Mouse (Mus musculus) hindbrain, embryonic 13.5 days (tissue): ENCODE data around the gene Serpinf1. TPM values are rescaled to one million over a fixed set of nuclear protein-coding genes. Genes with fewer than 3 reads are reported as not detected.

ENCODE experiments used
- ATAC-seq: fragments of 200-750 bp; cut with Nextera tagmentation; 2 replicates; pipeline ENCODE4 v1.8.0; 2017; ENCODE audit warnings: moderate TSS enrichment; ENCODE audit not compliant: low FRiP score
- H3K27ac ChIP-seq: fragments of 300-500 bp; sonication (generic); 2 replicates; pipeline ENCODE4 v1.5.1; 2015; ENCODE audit warnings: inconsistent platforms, mild to moderate bottlenecking, moderate library complexity
- H3K27me3 ChIP-seq: fragments of 300-500 bp; sonication (generic); 2 replicates; pipeline ENCODE4 v1.6.1; 2015; ENCODE audit warnings: mild to moderate bottlenecking, inconsistent platforms
- H3K36me3 ChIP-seq: fragments of 300-500 bp; sonication (generic); 2 replicates; pipeline ENCODE4 v1.6.1; 2015; ENCODE audit warnings: mild to moderate bottlenecking, inconsistent platforms
- H3K4me1 ChIP-seq: fragments of 300-500 bp; sonication (generic); replicated peaks from 2 replicates; pipeline ENCODE4 v1.6.1; 2015; ENCODE audit warnings: inconsistent platforms
- H3K4me2 ChIP-seq: fragments of 300-500 bp; sonication (generic); 2 replicates; pipeline ENCODE4 v1.6.1; 2015; ENCODE audit warnings: inconsistent platforms, mild to moderate bottlenecking, moderate library complexity
- H3K4me3 ChIP-seq: fragments of 300-500 bp; sonication (generic); 2 replicates; pipeline ENCODE4 v1.5.1; 2015; ENCODE audit warnings: mild to moderate bottlenecking, inconsistent platforms
- H3K9ac ChIP-seq: fragments of 300-500 bp; sonication (generic); 2 replicates; pipeline ENCODE4 v1.6.1; 2015; ENCODE audit warnings: mild to moderate bottlenecking, inconsistent platforms
- H3K9me3 ChIP-seq: fragments of 300-500 bp; sonication (generic); 2 replicates; pipeline ENCODE4 v1.6.1; 2016; ENCODE audit warnings: inconsistent platforms
- WGBS: fragments of 180-500 bp; shearing (Covaris S2); methylation state at CpG from one replicate; pipeline ENCODE4 v1.1.7; 2015; 5-methylcytosine and 5-hydroxymethylcytosine counted together
- polyA plus RNA-seq: library from polyadenylated mRNA; unstranded; fragments of >200 nt; fragmentation: Nextera tagmentation; extraction: Ambion mirVana; gene quantifications from 2 replicates; pipeline ENCODE4 v1.2.1, GENCODE M21; 2015

Gene Serpinf1
- polyA plus RNA-seq, 1 experiment from 2014 or later = 55.4 TPM

GRCm38 (mm10) chr11:75438194-75438593, 15.7 kb upstream of the Serpinf1 start:
- 88% methylated on average over 13 of the region's 13 CpGs for WGBS
- H3K27ac ChIP-seq = no peak overlapping the region
- no peak overlapping the region for H3K9ac ChIP-seq
- H3K36me3 ChIP-seq = peaks cover 32% of the 10 kb centered on the region
- H3K9me3 ChIP-seq = no peaks in the 10 kb centered on the region
- no peak for ATAC-seq
- H3K4me3 ChIP-seq = no peak overlapping the region
- no peak overlapping the region for H3K4me2 ChIP-seq
- H3K4me1 ChIP-seq = 0 out of 2 replicates have a peak, but pooled peaks cover 4% of the 10 kb centered on the region
- no peaks in the 10 kb centered on the region for H3K27me3 ChIP-seq

GRCm38 (mm10) chr11:75434138-75434537, 11.6 kb upstream of the Serpinf1 start:
- WGBS = 88% methylated on average over 5 of the region's 5 CpGs
- H3K4me1 ChIP-seq = no peaks in the 10 kb centered on the region
- H3K27me3 ChIP-seq = no peaks in the 10 kb centered on the region
- H3K27ac ChIP-seq = no peak overlapping the region
- H3K4me2 ChIP-seq = no peak overlapping the region
- H3K9me3 ChIP-seq = no peaks in the 10 kb centered on the region
- H3K4me3 ChIP-seq = no peak overlapping the region
- ATAC-seq = no peak
- no peaks in the 10 kb centered on the region for H3K36me3 ChIP-seq
- H3K9ac ChIP-seq = no peak overlapping the region

- Histone ChIP-seq H3K4me2 (no peak overlapping the region), H3K36me3 (no peaks in the 10 kb centered on the region), H3K4me1 (no peaks in the 10 kb centered on the region), H3K27ac (no peak overlapping the region), H3K9me3 (no peaks in the 10 kb centered on the region), H3K4me3 (no peak overlapping the region), H3K27me3 (no peaks in the 10 kb centered on the region), H3K9ac (no peak overlapping the region)
- WGBS = 68% methylated on average over 11 of the region's 11 CpGs
- ATAC-seq = peak; percentile 46
Measured at GRCm38 (mm10) chr11:75431307-75431706, 8.8 kb upstream of the Serpinf1 start.

- no peak for ATAC-seq
- H3K36me3 ChIP-seq = no peaks in the 10 kb centered on the region
- no peak overlapping the region for H3K4me2 ChIP-seq
- no peak overlapping the region for H3K27ac ChIP-seq
- H3K4me3 ChIP-seq = no peak overlapping the region
- 90% methylated on average over 9 of the region's 9 CpGs for WGBS
- no peaks in the 10 kb centered on the region for H3K27me3 ChIP-seq
- no peak overlapping the region for H3K9ac ChIP-seq
- H3K9me3 ChIP-seq = no peaks in the 10 kb centered on the region
- no peaks in the 10 kb centered on the region for H3K4me1 ChIP-seq
Measured at GRCm38 (mm10) chr11:75429019-75429705, 6.7 kb upstream of the Serpinf1 start.

GRCm38 (mm10) chr11:75424459-75424858, 2.0 kb upstream of the Serpinf1 start:
- 94% methylated on average over 3 of the region's 3 CpGs for WGBS
- Histone ChIP-seq H3K4me2 (no peak overlapping the region), H3K9ac (no peak overlapping the region), H3K4me1 (peaks cover 10% of the 10 kb centered on the region; the same call in 1 of the 2 replicates), H3K9me3 (no peaks in the 10 kb centered on the region), H3K27me3 (no peaks in the 10 kb centered on the region), H3K27ac (no peak overlapping the region), H3K4me3 (no peak overlapping the region), H3K36me3 (no peaks in the 10 kb centered on the region)
- no peak for ATAC-seq

GRCm38 (mm10) chr11:75424033-75424432, 1.5 kb upstream of the Serpinf1 start:
- no peaks in the 10 kb centered on the region for H3K27me3 ChIP-seq
- H3K4me2 ChIP-seq = no peak overlapping the region
- peaks cover 10% of the 10 kb centered on the region; the same call in 1 of the 2 replicates for H3K4me1 ChIP-seq
- H3K9me3 ChIP-seq = no peaks in the 10 kb centered on the region
- no peak for ATAC-seq
- WGBS = 93% methylated on average over 9 of the region's 9 CpGs
- H3K27ac ChIP-seq = no peak overlapping the region
- no peaks in the 10 kb centered on the region for H3K36me3 ChIP-seq
- no peak overlapping the region for H3K4me3 ChIP-seq
- no peak overlapping the region for H3K9ac ChIP-seq

- H3K36me3 ChIP-seq = no peaks in the 10 kb centered on the region
- no peaks in the 10 kb centered on the region for H3K27me3 ChIP-seq
- H3K4me3 ChIP-seq = no peak overlapping the region
- no peak overlapping the region for H3K4me2 ChIP-seq
- H3K9me3 ChIP-seq = no peaks in the 10 kb centered on the region
- WGBS = 89% methylated on average over 3 of the region's 3 CpGs
- no peak for ATAC-seq
- H3K4me1 ChIP-seq = peaks cover 10% of the 10 kb centered on the region; the same call in 1 of the 2 replicates
- no peak overlapping the region for H3K27ac ChIP-seq
- H3K9ac ChIP-seq = no peak overlapping the region
Measured at GRCm38 (mm10) chr11:75423091-75423490, 590 bp upstream of the Serpinf1 start.

GRCm38 (mm10) chr11:75421375-75422012, 1.0 kb downstream of the Serpinf1 start:
- Histone ChIP-seq H3K36me3 (no peaks in the 10 kb centered on the region), H3K4me3 (peak overlapping the region; percentile 20; the same call in 1 of the 2 replicates), H3K9ac (peak overlapping the region; percentile 29; the same call in 1 of the 2 replicates), H3K27me3 (no peaks in the 10 kb centered on the region), H3K27ac (no peak overlapping the region), H3K4me2 (peak overlapping the region; percentile 27; the same call in 1 of the 2 replicates), H3K9me3 (no peaks in the 10 kb centered on the region), H3K4me1 (peaks cover 10% of the 10 kb centered on the region; the same call in 1 of the 2 replicates)
- no peak for ATAC-seq
- WGBS = 31% methylated on average over 6 of the region's 6 CpGs

- ATAC-seq = no peak
- Histone ChIP-seq H3K9me3 (no peaks in the 10 kb centered on the region), H3K36me3 (no peaks in the 10 kb centered on the region), H3K4me3 (no peak overlapping the region), H3K9ac (peak overlapping the region; percentile 19; the same call in 1 of the 2 replicates), H3K27me3 (no peaks in the 10 kb centered on the region), H3K27ac (no peak overlapping the region), H3K4me2 (peak overlapping the region; percentile 27; the same call in 1 of the 2 replicates), H3K4me1 (peaks cover 10% of the 10 kb centered on the region; the same call in 1 of the 2 replicates)
- WGBS = 66% methylated on average over 5 of the region's 5 CpGs
Measured at GRCm38 (mm10) chr11:75420810-75421374, 1.6 kb downstream of the Serpinf1 start.

GRCm38 (mm10) chr11:75420037-75420436, 2.5 kb downstream of the Serpinf1 start:
- no peak overlapping the region for H3K4me3 ChIP-seq
- no peak overlapping the region for H3K27ac ChIP-seq
- peaks cover 10% of the 10 kb centered on the region; the same call in 1 of the 2 replicates for H3K4me1 ChIP-seq
- ATAC-seq = no peak
- no peaks in the 10 kb centered on the region for H3K36me3 ChIP-seq
- WGBS = 84% methylated on average over 7 of the region's 7 CpGs
- H3K9ac ChIP-seq = no peak overlapping the region
- no peaks in the 10 kb centered on the region for H3K27me3 ChIP-seq
- no peaks in the 10 kb centered on the region for H3K9me3 ChIP-seq
- H3K4me2 ChIP-seq = no peak overlapping the region

- 91% methylated on average over 13 of the region's 13 CpGs for WGBS
- Histone ChIP-seq H3K4me1 (peaks cover 3% of the 10 kb centered on the region; the same call in 1 of the 2 replicates), H3K27ac (no peak overlapping the region), H3K9me3 (no peaks in the 10 kb centered on the region), H3K36me3 (no peaks in the 10 kb centered on the region), H3K4me3 (no peak overlapping the region), H3K9ac (no peak overlapping the region), H3K27me3 (no peaks in the 10 kb centered on the region), H3K4me2 (no peak overlapping the region)
- no peak for ATAC-seq
Measured at GRCm38 (mm10) chr11:75415994-75416393, 6.5 kb downstream of the Serpinf1 start.

- 51% methylated on average over 7 of the region's 7 CpGs for WGBS
- peaks cover 3% of the 10 kb centered on the region; the same call in 1 of the 2 replicates for H3K4me1 ChIP-seq
- H3K4me3 ChIP-seq = no peak overlapping the region
- H3K9me3 ChIP-seq = no peaks in the 10 kb centered on the region
- H3K9ac ChIP-seq = no peak overlapping the region
- H3K4me2 ChIP-seq = no peak overlapping the region
- no peak for ATAC-seq
- H3K36me3 ChIP-seq = no peaks in the 10 kb centered on the region
- H3K27me3 ChIP-seq = no peaks in the 10 kb centered on the region
- no peak overlapping the region for H3K27ac ChIP-seq
Measured at GRCm38 (mm10) chr11:75415096-75415495, 7.4 kb downstream of the Serpinf1 start.
